Mouse (Mus musculus) ES-E14 (cell line): Measurements from ENCODE around the gene Ccpg1os.

Experiments
- HCFC1 ChIP-seq: IDR thresholded peaks from 2 replicates; pipeline ENCODE4 v1.6.1; 2012; ENCODE audit warnings: low read length, inconsistent platforms, borderline replicate concordance; ENCODE audit not compliant: insufficient read depth
- ZNF384 ChIP-seq: IDR thresholded peaks from 2 replicates; pipeline ENCODE4 v1.6.1; 2012; ENCODE audit warnings: low read depth, low read length, inconsistent platforms

DNA sequence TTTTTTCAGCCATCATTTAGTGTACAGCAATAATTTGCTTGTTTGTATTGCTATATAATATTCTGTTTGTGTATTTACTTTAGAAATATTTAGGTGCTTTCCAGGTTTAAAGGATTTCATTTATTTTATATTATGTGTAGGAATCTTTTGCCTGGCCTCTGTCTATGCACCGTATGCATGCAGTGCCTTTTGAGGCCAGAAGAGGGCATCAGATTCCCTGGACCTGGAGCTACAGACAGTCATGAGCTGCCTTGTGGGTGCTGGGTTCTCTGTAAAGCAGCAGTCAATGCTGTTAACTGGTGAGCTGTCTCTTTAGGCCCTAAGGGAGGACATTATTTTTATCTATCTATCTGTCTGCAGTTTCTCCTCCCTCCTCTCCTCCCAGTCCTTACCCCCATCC is 29.6 kb downstream of the Ccpg1os start:
- TF ChIP-seq ZNF384 (0 out of 2 replicates have a peak, but pooled peaks have one; percentile 48), HCFC1 (no peak)
